Mouse (Mus musculus): ENCODE results near the gene Cadm1. TPM values are rescaled to one million over a fixed set of nuclear protein-coding genes. Genes with fewer than 3 reads are reported as not detected.

Gene Cadm1
- total and polyA plus RNA-seq, 3 experiments = 0.14 to 0.31 TPM; not detected in 1

GRCm38 (mm10) chr9:47762913-47763312 is 232.9 kb downstream of the Cadm1 start:
- Histone ChIP-seq H3K4me3 (ENCODE audit: control insufficient read depth in 1 of 2, insufficient read depth in 1 of 2, low read depth in 2 of 2, low read length in 2 of 2) (no peak overlapping the region), H3K27ac (ENCODE audit: control insufficient read depth, low read depth, low read length) (no peak overlapping the region), H3K79me2 (ENCODE audit: control insufficient read depth, insufficient read depth, low read length, poor library complexity) (no peaks in the 10 kb centered on the region), H3K36me3 (ENCODE audit: control insufficient read depth in 1 of 2, insufficient read depth in 2 of 2, low read length in 2 of 2) (no peaks in the 10 kb centered on the region), H3K4me1 (ENCODE audit: control insufficient read depth in 1 of 2, insufficient read depth in 2 of 2, low read length in 2 of 2) (no peaks in the 10 kb centered on the region), H3K9me3 (replicated peaks; ENCODE audit: insufficient read depth, low read length) (no peaks in the 10 kb centered on the region), H3K27me3 (ENCODE audit: control insufficient read depth in 1 of 2, insufficient read depth in 2 of 2, low read length in 2 of 2) (no peaks in the 10 kb centered on the region), H3K9ac (ENCODE audit: control insufficient read depth, low read depth, low read length, poor library complexity, severe bottlenecking) (no peak overlapping the region)
- no peak for DNase-seq (ENCODE audit: low read depth, low spot score)
- TF ChIP-seq UBTF (IDR thresholded peaks at IDR 0.05; ENCODE audit: borderline replicate concordance, insufficient read depth, low read depth, low read length) = no peak
- TF ChIP-seq USF1 (IDR thresholded peaks at IDR 0.05; ENCODE audit: low read depth, low read length) = no peak
- no peak for TF ChIP-seq POLR2AphosphoS5 (IDR thresholded peaks at IDR 0.05; ENCODE audit: borderline replicate concordance, low read depth, low read length)
- TF ChIP-seq E2F4 (IDR thresholded peaks at IDR 0.05; ENCODE audit: borderline replicate concordance, low read depth, low read length) = no peak
- TF ChIP-seq NELFE (IDR thresholded peaks at IDR 0.05; ENCODE audit: low read depth, low read length) = no peak
- no peak for TF ChIP-seq EP300 (IDR thresholded peaks at IDR 0.05; ENCODE audit: low read depth in 1 of 2, low read length in 2 of 2)
- TF ChIP-seq KAT2A (conservative IDR thresholded peaks at IDR 0.05; ENCODE audit: low read depth, low read length) = no peak
- no peak for TF ChIP-seq MXI1 (IDR thresholded peaks at IDR 0.05; ENCODE audit: low read depth, low read length)
- TF ChIP-seq NRF1 (IDR thresholded peaks at IDR 0.05; ENCODE audit: insufficient read depth, low read depth, low read length, poor library complexity, severe bottlenecking) = no peak
- no peak for TF ChIP-seq RAD21 (IDR thresholded peaks at IDR 0.05; ENCODE audit: low read depth, low read length)
- no peak for TF ChIP-seq TCF12 (IDR thresholded peaks at IDR 0.05; ENCODE audit: low read depth, low read length)
- TF ChIP-seq ELF1 (IDR thresholded peaks at IDR 0.05; ENCODE audit: low read depth, low read length) = no peak

DNA sequence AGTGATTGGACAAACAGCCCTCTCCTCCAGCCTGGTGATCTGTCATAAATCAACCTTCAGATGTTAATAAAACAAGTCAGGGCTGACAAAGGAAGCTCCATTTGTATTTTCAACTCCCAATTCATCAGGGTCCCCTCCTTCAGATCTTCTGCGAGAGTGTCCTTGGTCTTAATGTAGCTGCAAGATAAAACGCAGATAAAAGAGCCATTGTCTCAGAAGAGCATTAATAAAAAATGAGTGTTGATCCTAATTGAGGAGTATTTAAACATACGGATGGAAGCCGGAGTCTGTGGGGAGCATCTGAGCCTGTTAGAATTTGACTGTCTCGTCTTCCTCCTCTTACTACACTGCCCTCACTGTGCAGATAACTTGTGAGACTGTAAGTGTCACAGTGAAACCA is 234.9 kb downstream of the Cadm1 start:
- no peaks in the 10 kb centered on the region for H3K27me3 ChIP-seq (ENCODE audit: control insufficient read depth in 1 of 2, insufficient read depth in 2 of 2, low read length in 2 of 2)
- no peaks in the 10 kb centered on the region for H3K4me1 ChIP-seq (ENCODE audit: control insufficient read depth in 1 of 2, insufficient read depth in 2 of 2, low read length in 2 of 2)
- no peaks in the 10 kb centered on the region for H3K9me3 ChIP-seq (replicated peaks; ENCODE audit: insufficient read depth, low read length)
- no peak for DNase-seq (ENCODE audit: low read depth, low spot score)
- H3K79me2 ChIP-seq (ENCODE audit: control insufficient read depth, insufficient read depth, low read length, poor library complexity) = no peaks in the 10 kb centered on the region
- H3K27ac ChIP-seq (ENCODE audit: control insufficient read depth, low read depth, low read length) = no peak overlapping the region
- TF ChIP-seq HCFC1 (IDR thresholded peaks at IDR 0.05; ENCODE audit: low read depth, low read length) = no peak
- no peak for TF ChIP-seq MAX (IDR thresholded peaks at IDR 0.05; ENCODE audit: low read length)
- TF ChIP-seq MEF2A (IDR thresholded peaks at IDR 0.05; ENCODE audit: extremely low read depth, insufficient replicate concordance, low read depth, low read length, poor library complexity, severe bottlenecking) = no peak
- no peak for TF ChIP-seq ZKSCAN1 (IDR thresholded peaks at IDR 0.05; ENCODE audit: low read depth, low read length)
- no peak for TF ChIP-seq ZNF384 (IDR thresholded peaks at IDR 0.05; ENCODE audit: low read depth, low read length)
- TF ChIP-seq POLR2AphosphoS2 (IDR thresholded peaks at IDR 0.05; ENCODE audit: low read length) = no peak
- TF ChIP-seq KAT2A (conservative IDR thresholded peaks at IDR 0.05; ENCODE audit: low read depth, low read length) = no peak
- TF ChIP-seq USF1 (IDR thresholded peaks at IDR 0.05; ENCODE audit: low read depth, low read length) = no peak
- TF ChIP-seq UBTF (IDR thresholded peaks at IDR 0.05; ENCODE audit: borderline replicate concordance, insufficient read depth, low read depth, low read length) = no peak
- no peak for TF ChIP-seq ZC3H11A (IDR thresholded peaks at IDR 0.05; ENCODE audit: low read depth, low read length)
- no peak for TF ChIP-seq ZMIZ1 (IDR thresholded peaks at IDR 0.05; ENCODE audit: low read depth, low read length)
- no peak for TF ChIP-seq BHLHE40 (IDR thresholded peaks at IDR 0.05; ENCODE audit: borderline replicate concordance, low read depth, low read length)
- no peak for TF ChIP-seq MAZ (IDR thresholded peaks at IDR 0.05; ENCODE audit: low read depth, low read length)
- TF ChIP-seq NELFE (IDR thresholded peaks at IDR 0.05; ENCODE audit: low read depth, low read length) = no peak
- no peak for TF ChIP-seq CHD2 (IDR thresholded peaks at IDR 0.05; ENCODE audit: low read length)
- no peak for TF ChIP-seq USF2 (IDR thresholded peaks at IDR 0.05; ENCODE audit: borderline replicate concordance in 1 of 2, insufficient read depth in 1 of 2, low read depth in 1 of 2, low read length in 2 of 2)
- no peak for TF ChIP-seq ELF1 (IDR thresholded peaks at IDR 0.05; ENCODE audit: low read depth, low read length)
- H3K9ac ChIP-seq (ENCODE audit: control insufficient read depth, low read depth, low read length, poor library complexity, severe bottlenecking) = no peak overlapping the region
- H3K36me3 ChIP-seq (ENCODE audit: control insufficient read depth in 1 of 2, insufficient read depth in 2 of 2, low read length in 2 of 2) = no peaks in the 10 kb centered on the region
- H3K4me3 ChIP-seq (ENCODE audit: control insufficient read depth in 1 of 2, insufficient read depth in 1 of 2, low read depth in 2 of 2, low read length in 2 of 2) = no peak overlapping the region
